Mouse (Mus musculus): ENCODE measurements around the gene Cacng4. TPM values are rescaled to one million over a fixed set of nuclear protein-coding genes. Genes with fewer than 3 reads are reported as not detected.

Cacng4 gene
- polyA plus RNA-seq, 1 experiment from 2014 or later: 2.5 TPM

DNA sequence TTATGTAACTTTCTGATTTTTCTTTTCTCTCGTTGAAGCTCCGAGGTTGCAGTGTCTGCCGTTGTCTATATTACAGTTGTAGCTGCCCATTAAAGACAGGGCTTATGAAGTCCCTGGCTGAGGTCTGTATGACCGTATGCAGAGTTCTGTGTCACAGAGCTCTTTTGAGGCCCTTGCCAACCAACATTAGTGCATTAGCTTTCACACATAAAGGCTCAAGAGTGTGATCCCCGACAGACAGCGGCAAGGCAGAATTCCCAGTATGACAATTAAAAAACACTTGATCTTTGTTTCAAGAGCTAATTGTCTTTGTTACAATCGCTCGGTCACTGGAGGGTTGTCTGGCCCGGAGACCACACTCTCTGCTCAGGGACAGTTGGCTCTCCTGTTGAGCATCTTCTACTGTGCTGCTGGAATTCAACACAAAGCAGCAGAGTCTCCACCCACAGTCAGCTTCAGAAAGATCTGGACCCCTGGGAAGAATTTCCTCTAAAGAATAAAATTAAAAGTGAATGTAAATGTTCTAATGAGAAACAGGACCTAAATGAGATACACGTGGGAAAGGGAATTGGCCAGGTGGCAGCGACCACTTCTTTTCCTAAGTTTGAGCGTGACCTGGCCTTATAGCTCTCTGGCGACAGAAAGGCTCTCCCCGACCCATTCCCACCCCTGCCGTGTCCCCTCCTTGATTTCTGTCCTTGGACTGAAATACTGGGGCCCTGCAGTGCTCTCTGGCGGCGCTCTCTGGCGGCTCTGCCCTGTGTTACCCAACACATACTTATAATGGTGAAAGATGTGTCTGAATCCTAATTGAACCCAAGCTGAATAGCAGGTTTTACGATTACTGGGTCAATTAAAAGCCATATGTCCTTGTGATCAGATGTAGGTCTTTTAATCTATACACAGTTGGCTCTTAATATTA is 110.6 kb downstream of the Cacng4 start:
- no peak for ATAC-seq (ENCODE audit: insufficient read depth, low FRiP score)
- H3K27ac ChIP-seq (ENCODE audit: low read length): no peak overlapping the region
- H3K4me2 ChIP-seq (ENCODE audit: low read depth, low read length): no peak overlapping the region
- peaks cover 10% of the 10 kb centered on the region; the same call in 1 of the 2 replicates for H3K36me3 ChIP-seq (ENCODE audit: control insufficient read depth, insufficient read depth, low read length)
- H3K27me3 ChIP-seq (ENCODE audit: control insufficient read depth, insufficient read depth, low read length): no peaks in the 10 kb centered on the region
- WGBS: 82% methylated on average over 19 of the region's 19 CpGs
- no peaks in the 10 kb centered on the region for H3K9me3 ChIP-seq (replicated peaks; ENCODE audit: control insufficient read depth, low read length)
- H3K4me1 ChIP-seq (ENCODE audit: control insufficient read depth, insufficient read depth, low read length): no peaks in the 10 kb centered on the region
- no peak overlapping the region for H3K9ac ChIP-seq (ENCODE audit: low read length)
- no peak overlapping the region for H3K4me3 ChIP-seq (replicated peaks; ENCODE audit: low read length)

DNA sequence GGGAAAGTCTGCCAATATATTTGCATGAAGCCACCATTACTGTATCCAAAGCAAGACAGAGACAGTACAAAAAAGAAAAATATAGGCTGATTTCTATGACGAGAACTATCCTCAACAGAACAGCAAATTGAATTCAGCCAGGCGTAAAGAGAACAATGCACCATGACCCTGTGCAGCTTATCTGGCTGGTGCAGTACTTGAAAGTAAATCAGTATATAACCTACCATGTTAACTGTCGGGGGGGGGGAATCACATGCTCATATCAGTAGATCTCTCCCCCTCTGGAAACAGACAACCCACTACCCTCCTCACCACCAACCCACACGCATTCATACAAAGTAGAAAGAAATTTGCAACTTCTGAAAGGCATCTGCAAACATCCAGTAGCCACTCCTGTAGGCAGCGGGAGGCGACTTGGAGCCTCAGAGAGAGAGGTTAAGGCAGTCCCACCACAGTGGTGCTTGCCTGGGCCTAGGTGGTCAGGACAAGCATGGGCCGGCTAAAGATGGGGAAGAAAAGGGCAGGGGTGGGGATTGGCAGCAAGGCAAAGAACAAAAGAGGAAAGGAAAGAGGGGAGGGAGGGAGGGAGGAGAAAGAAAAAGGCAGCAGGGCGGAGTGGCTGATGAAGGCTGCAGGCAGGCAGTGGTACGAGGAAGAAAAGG is 111.5 kb downstream of the Cacng4 start:
- no peak for ATAC-seq (ENCODE audit: insufficient read depth, low FRiP score)
- Histone ChIP-seq H3K27me3 (ENCODE audit: control insufficient read depth, insufficient read depth, low read length) (no peaks in the 10 kb centered on the region), H3K9me3 (replicated peaks; ENCODE audit: control insufficient read depth, low read length) (no peaks in the 10 kb centered on the region), H3K4me1 (ENCODE audit: control insufficient read depth, insufficient read depth, low read length) (no peaks in the 10 kb centered on the region), H3K4me3 (replicated peaks; ENCODE audit: low read length) (no peak overlapping the region), H3K36me3 (ENCODE audit: control insufficient read depth, insufficient read depth, low read length) (peaks cover 10% of the 10 kb centered on the region; the same call in 1 of the 2 replicates), H3K9ac (ENCODE audit: low read length) (no peak overlapping the region), H3K4me2 (ENCODE audit: low read depth, low read length) (no peak overlapping the region), H3K27ac (ENCODE audit: low read length) (no peak overlapping the region)
- WGBS: 78% methylated on average over 9 of the region's 9 CpGs

Other genes with a start within 250 kb of the Cacng4 start
- gene Helz, start 246.6 kb downstream of the Cacng4 start, polyA plus RNA-seq (2015; fragmentation: Nextera tagmentation; extraction: Ambion mirVana): 15.3 and 16.1 TPM in 2 replicates
- 0.42 and 8.2 TPM in 2 replicates for gene Cacng1, start 78.0 kb downstream of the Cacng4 start, polyA plus RNA-seq (2015; fragmentation: Nextera tagmentation; extraction: Ambion mirVana)
- 0.26 and 0.29 TPM in 2 replicates for gene Cacng5, start 120.5 kb upstream of the Cacng4 start, polyA plus RNA-seq (2015; fragmentation: Nextera tagmentation; extraction: Ambion mirVana)

Measured in stomach, embryonic 16.5 days (tissue).